Mouse (Mus musculus): ENCODE results near the gene Apbb2. TPM values are rescaled to one million over a fixed set of nuclear protein-coding genes. Genes with fewer than 3 reads are reported as not detected.
A peak's percentile ranks its signal among the peaks of the same experiment; 100 is the strongest.

Gene Apbb2
- total RNA-seq, 2 experiments from 2014 or later = 47.3 to 60.3 TPM

DNA sequence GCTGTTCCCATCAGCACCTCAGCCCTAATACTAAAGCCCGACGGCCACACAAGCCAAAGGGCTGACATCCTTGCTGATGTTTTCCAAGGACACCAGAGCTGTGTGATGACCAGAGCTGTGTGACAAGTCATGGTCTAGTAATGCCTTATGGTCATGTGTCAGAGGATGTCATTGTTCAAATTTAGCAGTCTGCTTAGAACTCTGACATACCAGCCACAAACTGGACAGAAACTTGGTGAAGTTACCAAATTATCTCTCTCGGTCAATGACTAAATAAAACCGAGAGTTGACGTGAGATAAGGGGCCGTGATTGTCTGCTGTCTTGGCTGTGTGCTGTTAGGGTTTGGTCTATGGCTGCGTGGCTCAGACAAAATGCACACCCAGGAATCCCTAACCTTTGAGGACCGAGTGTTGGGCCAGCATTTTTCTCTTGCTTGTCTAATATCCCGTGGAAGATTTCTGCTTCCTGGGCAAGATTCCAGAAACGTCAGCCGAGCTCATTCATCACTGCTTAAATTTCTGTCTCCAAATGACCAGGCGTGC is 71.5 kb downstream of the Apbb2 start:
- DNase-seq = peak; percentile 82

DNA sequence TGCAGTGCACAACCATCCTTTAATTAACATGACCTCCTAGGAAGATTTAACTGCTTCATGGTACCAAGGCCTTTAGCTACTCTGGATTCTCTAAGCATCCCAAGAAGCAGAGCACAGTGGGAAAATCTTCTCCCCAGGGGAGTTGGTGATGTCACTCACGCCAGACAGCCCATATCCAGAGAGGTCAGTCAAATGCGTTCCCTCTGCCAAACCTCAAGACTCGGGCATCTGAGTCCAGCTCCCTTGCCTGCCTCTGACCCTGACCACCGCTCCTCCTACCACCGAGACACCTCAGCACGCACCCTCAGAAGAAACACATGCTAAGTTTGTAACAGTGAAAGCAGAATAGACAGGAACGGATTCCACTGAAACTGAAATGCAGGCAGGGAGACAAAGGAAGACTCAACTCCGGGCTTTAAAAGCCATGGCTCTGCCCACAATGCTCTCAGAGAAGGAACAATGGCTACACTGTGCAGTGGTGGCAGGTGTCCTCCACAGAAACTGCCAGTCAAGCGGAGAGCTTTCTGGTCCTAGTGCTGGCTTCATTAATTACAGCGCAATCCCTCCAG is 72.9 kb downstream of the Apbb2 start:
- DNase-seq = no peak

DNA sequence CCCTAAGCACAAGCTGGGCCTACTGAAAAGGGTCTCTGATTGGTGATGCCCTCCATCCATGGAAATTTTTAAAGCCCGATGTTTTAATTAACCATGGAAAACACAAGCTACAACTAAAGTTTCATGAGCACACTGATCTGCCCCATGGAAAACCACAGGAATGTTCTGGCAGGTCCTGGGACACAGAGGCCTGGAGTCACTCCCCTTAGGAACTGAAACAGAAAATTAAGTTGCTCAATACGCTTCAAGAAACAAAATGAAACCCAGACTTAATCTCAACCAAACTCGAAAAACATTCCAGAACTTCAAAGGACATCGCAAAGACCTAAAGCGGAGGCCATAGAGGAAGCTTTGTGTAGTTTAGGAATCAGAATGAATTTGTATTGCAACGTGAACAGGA is 74.8 kb downstream of the Apbb2 start:
- DNase-seq = no peak

DNA sequence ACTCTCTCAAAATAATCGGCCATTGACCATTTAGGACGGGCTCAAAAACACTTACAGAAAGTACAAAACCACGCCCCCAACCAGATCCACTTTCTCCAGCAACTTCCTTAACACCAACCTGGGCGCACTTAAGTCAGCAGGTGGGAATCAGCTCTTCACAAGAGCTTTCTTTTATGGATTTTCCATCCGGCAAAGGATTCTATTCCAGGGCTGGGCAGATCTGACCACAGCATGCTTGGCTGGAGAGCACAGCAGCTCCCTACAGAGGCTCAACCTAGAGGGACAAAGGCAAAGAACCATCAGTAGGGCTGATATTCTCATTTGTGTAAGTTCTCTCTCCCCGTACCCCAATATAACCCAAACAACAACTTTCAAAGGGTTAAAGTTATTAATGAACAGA is 75.2 kb downstream of the Apbb2 start:
- no peak for DNase-seq

DNA sequence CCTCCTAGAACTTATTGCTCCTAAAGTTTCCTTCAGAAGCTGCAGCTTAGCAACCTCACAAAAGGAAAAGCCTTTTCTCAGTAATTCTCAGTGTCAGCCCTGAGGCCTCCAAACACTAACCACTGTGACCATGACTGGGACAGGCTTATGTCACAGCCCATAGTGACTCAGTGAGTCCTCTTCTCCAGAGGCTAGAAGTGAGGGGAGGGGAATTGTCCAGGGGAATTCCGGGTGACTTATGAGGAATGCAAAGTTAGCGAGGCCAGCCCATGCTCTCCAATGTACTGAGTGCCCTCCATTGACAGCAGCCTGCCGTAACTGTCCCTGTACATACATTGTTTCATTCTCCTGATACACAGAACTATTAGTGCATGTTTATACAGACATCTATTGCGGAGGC is 76.1 kb downstream of the Apbb2 start:
- DNase-seq = peak; percentile 51

DNA sequence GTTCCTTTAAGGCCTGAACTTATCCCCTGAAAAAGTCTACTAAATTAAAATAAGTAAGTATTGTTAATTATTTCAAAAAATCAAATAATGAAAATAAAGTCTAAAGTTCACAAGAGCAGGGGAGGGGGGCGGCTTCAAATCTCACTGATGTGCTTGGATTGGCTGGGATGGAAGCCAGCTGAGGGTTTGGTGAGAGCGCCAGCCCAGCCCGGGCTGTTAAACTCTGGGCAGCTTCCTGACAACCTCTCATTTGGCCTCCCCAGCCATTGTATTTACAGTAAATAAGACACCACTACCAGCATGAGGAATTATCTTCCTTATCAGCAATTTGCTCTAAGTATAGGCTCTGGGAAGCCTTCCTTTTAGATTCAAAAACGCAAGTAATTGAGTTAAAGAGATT is 77.2 kb downstream of the Apbb2 start:
- DNase-seq = peak; percentile 35

DNA sequence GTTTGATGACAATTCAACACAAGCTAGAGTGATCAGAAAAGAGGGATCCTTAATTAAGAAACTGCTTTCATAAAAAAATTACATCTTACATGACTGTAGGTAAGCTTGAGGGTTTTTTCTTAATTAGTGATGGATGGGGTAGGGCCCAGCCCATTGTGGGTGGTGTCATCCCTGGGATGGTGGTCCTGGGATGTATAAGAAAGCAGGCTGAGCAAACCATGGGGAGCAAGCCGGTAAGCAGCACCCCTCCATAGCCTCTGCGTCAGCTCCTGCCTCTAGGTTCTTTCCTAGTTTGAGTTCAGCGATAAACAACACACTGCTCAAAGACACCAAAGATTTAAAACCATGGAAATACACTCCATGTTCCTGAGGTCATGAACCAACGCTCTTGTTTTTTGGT is 78.3 kb downstream of the Apbb2 start:
- no peak for DNase-seq

DNA sequence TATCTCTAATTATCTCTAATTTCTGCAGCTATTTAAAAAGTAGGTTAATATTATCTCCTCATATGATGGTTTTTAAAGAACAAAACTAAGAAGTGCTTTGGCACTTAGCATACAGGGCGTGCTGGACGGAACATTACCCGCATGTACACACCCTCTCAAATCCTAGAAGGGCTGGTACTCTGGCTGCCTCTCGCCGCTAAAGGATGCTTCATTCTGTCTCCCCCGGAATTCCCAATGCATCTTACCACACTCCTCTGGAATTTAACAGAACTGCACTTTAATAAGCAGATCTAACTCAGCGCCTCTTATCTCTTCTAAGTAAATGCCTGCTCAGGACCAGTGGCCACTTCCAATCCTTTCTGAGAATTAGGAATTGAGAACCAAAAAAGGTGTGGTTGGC is 80.8 kb downstream of the Apbb2 start:
- no peak for DNase-seq

DNA sequence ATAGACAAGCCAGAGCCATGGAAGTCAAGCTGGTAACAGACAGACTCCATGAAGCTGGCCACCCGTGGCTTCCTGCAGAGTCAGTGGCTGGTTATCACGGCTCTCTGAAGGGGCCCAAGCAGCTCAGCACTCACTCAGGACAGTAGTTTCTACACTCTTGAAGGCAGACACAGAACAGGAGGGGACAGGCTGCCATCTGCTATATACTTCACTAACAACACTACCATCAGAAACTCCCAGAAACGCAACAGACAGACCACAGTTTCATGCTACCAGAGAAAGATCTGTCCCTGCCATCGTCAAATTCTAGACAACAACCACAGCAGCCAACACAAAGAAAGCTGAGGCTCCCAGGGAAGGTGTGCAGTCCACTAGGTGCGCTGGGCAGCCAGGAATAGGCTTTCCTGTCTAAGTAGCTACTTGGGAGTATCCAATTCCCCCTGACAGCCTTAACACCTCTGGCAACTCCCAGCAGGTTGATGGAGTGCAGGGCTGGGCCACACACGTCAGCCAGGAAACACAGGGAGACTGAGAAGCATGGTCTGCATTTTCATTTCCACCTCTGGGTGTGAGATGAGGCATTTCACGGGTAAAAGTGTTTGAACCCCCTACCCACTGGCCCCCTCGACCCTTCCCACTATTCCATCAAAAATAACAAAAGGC is 81.8 kb downstream of the Apbb2 start:
- DNase-seq = no peak

DNA sequence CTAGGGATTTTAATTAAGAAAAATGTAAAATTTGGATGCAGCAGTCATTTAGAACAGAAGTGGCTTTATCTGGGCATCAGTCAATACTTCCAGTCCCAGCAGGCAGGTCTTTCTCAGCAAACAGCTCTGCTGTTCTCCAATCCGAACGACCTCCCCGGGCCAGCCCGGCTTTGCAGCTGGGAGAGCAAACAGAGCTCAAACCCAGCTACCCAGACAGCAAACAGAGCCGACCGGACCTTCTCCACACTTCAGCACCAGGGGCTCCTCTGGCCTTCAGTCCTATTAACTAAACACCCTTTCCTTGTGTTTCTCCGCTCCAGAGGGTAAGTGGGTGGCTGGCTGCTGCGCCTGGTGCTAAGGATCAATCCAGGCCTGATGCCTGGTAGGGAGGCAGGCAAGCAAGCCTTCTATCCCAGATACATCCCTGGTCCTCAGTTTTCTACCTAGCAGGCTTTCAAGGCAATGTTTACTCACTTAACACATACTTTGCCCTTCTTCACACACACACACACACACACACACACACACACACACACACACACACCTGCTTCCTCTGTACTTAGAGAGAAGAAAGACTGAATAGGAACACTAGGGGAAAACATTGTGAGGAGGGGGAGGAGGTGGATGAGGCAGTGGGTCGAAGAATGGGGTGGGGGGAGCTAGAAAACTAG is 82.9 kb downstream of the Apbb2 start:
- DNase-seq = no peak

DNA sequence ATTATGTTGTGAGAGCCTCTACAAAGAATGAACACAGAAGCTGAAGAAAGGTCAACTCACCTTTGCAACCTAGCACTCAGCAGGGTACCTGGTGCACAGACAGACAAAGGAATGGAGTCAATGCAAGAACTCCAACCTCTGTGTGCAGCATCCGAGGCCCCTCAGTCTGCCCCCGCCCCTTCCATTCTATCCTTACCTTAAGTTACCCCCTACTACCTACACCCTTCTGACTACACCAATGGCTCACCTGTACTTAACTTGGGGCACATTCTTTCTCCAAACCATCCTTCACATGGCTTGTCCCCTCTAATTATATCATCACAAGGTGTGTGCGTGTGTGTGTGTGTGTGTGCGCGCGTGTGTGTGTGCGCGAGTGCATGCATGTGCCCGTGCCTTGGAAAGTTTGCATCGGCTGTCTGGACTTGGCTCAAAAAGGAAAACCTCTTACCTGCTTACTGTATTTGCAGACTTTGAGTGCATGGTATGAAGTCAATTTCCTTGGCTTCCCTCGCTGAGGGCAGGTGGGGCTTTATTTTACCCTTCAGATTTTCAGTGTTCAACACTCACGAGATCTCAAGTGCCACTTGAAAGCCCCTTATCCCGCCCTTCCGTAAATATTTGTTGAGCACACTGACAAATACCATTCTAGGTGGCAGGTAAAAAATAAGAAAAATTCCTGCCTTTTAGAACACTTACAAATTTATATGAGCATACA is 84.7 kb downstream of the Apbb2 start:
- no peak for DNase-seq

DNA sequence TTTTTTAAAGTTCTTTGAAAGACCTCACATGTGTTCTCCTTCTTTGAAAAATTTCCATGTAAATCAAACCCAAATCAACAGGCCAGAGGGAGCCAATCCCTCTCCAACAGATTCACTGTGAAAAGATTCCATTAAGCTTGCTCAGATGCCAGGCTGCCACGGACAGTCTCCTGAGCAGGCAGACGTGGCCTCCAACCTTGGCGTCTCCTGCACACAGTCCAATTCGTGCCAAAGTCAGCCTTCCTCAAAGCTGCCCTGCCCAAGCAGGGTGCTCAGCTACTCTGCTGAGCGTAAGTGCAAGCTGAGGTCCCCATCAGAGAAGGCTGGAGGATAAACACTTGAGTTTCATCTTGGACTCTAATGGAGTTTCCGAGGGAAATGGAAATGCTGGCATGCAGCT is 85.8 kb downstream of the Apbb2 start:
- peak; percentile 72 for DNase-seq

DNA sequence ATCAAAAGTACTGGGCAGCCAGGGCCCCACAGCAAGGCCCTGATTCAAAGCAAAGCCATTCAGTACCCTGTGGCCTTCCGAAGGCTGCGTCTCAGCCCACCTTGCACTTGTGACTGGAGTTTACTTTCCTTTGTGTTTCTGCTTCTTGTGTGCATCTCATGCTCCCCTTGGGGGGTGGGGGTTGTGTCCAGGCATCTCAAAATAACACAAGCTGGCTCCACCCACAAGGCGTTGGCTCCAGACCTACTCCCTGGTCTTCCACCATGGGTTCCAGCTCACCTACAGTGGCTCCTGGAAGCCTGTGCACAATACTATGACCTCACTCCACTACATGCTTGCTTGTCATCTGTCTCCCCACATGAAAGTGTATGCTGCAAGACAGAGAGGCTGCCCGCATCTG is 88.2 kb downstream of the Apbb2 start:
- DNase-seq = no peak

DNA sequence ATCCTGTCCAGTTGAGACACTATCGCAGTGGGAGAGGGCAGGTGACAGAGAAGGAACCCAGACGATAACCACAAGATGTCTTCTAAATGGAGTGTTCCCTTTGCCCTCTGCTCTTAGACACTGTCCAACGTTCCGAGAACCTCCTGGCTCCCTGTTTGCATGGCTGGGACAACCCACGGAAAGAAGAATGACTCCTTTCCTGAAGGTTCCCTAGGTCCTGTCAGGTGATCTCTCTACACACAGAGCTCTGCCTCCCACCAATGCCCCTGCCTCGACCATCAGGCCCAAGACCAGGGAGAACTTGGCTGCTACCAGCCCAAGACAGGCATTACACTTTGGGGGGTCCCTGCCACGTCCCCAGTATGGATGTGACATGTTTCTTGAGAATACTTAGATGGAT is 89.0 kb downstream of the Apbb2 start:
- DNase-seq = no peak

DNA sequence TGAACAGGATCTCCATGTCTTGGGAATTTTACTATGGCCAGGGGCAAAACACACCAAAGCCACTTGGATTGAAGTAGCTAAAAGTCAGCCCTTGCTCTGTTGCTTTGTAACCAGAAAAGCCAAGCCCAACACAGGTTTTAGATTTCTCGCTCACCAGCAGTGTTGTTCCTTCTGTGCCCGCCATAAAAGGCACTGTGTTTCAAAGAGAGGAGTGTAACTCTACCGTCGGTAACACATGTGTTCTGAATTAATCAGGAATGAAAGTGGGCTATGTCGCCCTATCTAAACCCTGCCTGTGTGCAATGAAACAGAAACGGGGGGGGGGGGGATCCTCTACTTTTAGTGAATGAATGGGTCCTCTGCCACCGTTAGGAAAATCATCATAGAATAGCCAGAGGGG is 90.0 kb downstream of the Apbb2 start:
- no peak for DNase-seq

DNA sequence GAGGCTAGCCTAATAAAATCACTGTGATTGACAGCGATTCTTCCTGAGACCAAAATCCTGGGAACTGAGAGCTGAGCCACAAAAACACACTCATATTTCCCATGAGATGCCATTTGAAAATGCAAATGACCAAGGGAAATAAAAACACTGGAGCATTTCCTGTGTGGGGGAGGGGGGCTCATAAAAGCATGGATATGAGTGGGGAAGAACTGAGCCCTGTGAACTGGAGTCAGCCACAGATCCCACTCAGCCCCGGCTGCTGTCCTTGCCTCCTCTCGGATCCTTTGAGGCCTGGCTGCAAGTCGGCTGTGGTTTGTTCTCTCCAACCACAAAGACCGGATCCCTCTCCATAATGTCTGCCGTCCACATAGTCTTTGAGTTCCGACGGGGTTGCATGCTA is 91.5 kb downstream of the Apbb2 start:
- no peak for DNase-seq

DNA sequence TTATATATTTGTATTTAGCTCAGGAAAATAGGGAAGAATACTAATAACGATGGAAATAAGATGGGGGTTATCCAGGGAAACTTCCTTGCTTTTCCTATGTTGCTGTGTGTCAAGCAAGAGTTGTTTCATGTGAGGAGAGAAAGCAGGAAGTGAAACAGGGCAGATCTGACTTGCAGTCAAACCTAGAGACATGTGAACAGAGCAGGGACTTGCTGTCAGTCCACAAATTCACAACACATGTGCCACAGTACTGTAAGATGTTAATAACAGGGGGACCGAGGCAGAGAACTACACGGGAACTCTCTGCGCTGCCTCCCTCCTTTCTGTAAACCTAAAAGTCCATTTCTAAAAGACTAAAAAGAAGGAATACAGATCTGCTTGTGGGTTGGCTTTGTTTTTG is 93.6 kb downstream of the Apbb2 start:
- no peak for DNase-seq

DNA sequence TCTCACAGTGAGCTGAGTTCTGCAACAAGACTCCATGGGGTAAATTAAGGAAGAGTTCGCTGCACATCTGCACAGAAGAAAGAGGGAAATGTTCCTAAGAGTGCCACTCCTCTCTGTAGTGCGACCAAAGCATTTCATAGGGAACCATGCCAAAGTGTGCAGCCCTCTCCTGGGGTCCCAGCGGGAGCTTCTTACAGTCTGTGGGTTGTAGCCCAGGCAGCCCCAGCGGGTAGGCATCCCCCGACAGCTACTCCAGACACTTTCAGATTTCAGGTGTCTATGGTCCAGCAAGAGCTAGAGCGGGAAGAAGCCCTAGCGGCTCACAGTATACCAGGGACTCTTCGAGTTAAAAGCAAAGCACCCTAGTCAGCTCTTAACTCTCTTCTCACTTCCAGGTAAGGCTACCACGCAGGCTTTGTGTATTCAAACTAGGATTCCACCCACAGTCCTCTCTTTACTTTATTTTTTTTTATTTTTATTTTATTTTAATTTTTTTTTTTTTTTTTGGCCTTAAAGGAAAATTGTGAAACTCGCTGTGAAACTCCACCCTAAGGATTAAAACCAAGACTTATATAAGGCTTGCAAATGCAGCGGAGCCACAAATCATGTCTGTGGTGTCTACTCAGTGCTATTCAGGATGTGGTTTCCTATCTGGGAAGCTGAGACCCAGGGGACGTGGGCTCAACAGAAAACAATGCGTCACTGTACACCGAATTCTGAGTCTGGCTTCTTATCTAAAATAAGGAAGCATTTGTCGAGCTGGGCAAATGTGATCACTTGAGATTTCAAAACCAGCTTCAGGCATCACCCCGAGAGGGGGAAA is 94.7 kb downstream of the Apbb2 start:
- DNase-seq = no peak

DNA sequence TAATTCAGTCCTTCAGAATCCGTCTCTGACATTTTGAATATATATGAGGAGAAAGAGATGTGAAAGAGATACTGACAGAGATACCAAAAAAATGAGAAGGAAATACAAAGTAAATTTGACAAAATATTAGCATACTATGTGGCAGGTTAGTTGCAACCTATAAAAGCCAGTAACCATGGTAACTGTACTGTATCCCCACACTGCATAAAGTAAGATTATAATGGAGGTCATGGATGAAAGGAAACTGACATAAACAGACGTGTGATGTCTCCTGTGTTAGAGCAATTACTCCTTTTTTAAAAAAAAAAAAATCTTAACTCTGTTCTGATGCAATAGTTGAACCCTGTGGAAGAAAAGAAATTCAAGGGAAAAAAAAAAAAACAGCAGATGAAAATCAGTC is 97.3 kb downstream of the Apbb2 start:
- no peak for DNase-seq

DNA sequence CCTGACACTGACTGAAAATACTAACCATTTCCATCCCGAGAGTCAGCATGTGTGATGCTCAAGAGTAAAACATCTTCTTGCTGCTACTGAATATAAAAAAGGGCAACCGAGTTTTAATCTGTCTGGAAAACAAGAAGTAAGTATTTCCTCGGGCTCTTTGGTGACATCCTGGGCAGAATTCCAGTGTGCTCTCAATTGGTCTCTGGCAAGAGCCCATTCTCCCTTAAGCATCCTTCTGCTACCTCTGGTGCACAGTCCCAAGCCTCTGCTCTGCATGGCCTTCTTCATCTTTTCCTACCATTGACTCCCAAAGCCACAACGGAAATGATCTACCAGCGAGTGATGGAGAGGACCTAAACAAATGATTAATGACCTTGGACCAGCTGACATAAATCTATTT is 99.1 kb downstream of the Apbb2 start:
- no peak for DNase-seq

DNA sequence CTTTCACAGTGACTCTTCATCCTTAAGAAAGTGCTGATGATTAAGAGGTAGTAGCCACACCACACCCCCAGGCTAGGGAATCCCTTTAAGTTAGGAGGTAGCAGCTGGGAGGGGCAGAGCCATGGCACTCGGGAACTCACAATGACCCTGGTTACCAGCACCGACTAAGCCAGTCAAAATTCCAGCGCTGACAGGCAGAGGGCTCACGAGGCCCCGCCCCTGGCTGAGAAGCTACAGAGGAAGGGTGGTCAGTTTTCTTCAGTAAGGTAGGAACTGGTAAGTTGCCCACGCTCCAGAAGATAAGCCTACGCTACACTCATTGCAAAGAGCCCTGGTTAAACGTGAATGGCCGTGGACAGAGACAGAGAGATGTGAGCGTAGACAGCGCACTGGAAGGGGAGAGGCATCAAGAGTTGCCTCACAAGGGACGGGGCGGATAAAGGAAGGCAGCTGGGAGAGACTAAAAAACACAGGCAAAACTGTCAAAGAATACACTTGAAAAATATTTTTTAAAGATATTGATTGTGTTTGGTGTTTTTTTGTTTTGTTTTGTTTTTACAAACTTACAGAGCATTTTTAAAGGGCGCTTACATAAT is 100.1 kb downstream of the Apbb2 start:
- DNase-seq = peak; percentile 26

DNA sequence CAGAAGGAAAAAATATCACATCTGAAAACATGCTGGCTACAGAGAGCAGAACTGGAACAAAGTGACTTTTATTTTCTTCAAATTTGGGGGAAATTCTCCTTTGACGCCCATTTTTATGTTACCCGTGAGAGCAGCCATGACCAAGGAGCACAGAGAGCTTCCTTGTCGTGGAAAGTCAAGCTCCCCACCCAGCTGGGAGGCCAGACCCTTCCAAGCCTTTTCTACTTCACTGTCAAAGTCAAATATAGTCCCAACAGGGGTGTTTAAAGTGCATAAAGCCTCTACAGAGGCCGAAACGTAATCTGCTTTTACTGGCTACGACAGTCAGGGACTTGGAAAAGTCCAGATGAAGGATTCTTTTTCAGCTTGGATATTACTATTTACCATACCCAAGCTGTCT is 101.1 kb downstream of the Apbb2 start:
- DNase-seq = no peak

Data from adrenal gland, postnatal 10 days (tissue).